Mouse (Mus musculus): ENCODE data around the gene Lipm. TPM values are rescaled to one million over a fixed set of nuclear protein-coding genes. Genes with fewer than 3 reads are reported as not detected.

The Lipm gene
- polyA plus RNA-seq, 1 experiment: not detected

DNA sequence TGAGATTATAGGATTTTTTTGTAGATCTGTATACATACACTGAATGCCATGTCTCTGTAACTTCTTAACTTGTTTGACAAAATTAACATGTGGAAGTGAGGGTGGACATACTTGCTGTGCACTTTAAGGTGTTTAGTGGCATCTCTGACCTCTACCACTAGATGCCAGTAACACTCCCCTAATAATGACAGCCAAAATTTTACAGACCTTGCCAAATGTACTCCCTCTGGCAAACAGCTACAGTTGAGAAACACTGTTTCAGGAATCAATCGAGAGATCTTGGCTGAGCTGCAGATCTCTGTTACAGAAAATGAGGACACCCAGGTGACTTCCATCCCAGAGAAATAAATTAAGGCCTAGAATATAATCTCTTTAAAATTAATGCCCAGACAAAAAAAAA, 4.5 kb upstream of the Lipm start:
- Histone ChIP-seq H3K27ac (ENCODE audit: insufficient read depth, low read depth, low read length) (no peak overlapping the region), H3K4me3 (ENCODE audit: insufficient read depth, low read depth, low read length) (no peak overlapping the region), H3K4me1 (ENCODE audit: control insufficient read depth, insufficient read depth, low read length) (no peaks in the 10 kb centered on the region)
- WGBS: 27% methylated on average over 1 of the region's 1 CpGs
- no peak for TF ChIP-seq CTCF (IDR thresholded peaks at IDR 0.05; ENCODE audit: insufficient read depth, low read depth, low read length)
- no peak for TF ChIP-seq POLR2A (IDR thresholded peaks at IDR 0.05; ENCODE audit: insufficient read depth, low read depth, low read length)

DNA sequence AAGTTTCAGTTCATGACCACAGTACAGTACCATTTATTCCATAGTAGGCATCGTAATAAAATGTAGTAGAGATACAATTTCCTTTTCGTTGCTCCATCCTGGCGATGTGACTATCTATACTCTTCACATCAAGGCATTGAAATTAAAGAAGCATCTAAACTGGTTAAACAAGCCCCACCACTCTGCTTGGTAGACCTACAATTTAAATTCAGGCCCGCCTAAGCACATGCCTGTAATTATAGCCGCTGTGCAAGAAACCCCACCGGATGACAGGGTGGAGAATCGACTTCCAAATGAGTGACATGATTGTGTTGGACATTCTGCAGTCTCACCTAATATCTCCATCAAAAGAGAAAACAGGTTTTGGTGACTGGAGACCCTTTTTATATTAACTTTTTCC, 1.2 kb downstream of the Lipm start:
- no peak for TF ChIP-seq CTCF (IDR thresholded peaks at IDR 0.05; ENCODE audit: insufficient read depth, low read depth, low read length)
- no peak for TF ChIP-seq POLR2A (IDR thresholded peaks at IDR 0.05; ENCODE audit: insufficient read depth, low read depth, low read length)
- Histone ChIP-seq H3K4me3 (ENCODE audit: insufficient read depth, low read depth, low read length) (no peak overlapping the region), H3K27ac (ENCODE audit: insufficient read depth, low read depth, low read length) (no peak overlapping the region), H3K4me1 (ENCODE audit: control insufficient read depth, insufficient read depth, low read length) (no peaks in the 10 kb centered on the region)
- 53% methylated on average over 7 of the region's 7 CpGs for WGBS

DNA sequence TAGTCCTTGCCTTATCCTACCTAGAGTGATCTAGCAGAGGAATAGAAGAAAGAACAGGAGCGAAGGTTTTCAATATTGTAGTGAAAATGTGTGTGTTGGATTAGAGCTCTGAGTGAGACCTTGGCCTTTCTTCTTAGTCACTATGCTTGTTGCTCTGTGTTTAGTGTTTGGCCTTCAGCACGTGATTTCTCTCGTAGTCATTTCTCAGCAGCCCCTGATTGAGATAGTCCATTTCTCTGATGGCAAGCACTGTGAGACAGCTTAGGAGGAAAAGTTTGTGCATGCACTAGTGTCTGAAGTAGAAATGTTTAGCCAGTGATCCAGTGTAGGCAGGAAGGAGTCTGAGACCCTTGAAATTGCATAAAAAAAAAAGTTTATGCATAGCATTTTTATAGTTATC, 4.1 kb downstream of the Lipm start:
- no peak overlapping the region for H3K27ac ChIP-seq (ENCODE audit: insufficient read depth, low read depth, low read length)
- no peaks in the 10 kb centered on the region for H3K4me1 ChIP-seq (ENCODE audit: control insufficient read depth, insufficient read depth, low read length)
- WGBS: 91% methylated on average over 3 of the region's 3 CpGs
- no peak for TF ChIP-seq POLR2A (IDR thresholded peaks at IDR 0.05; ENCODE audit: insufficient read depth, low read depth, low read length)
- no peak for TF ChIP-seq CTCF (IDR thresholded peaks at IDR 0.05; ENCODE audit: insufficient read depth, low read depth, low read length)
- no peak overlapping the region for H3K4me3 ChIP-seq (ENCODE audit: insufficient read depth, low read depth, low read length)

DNA sequence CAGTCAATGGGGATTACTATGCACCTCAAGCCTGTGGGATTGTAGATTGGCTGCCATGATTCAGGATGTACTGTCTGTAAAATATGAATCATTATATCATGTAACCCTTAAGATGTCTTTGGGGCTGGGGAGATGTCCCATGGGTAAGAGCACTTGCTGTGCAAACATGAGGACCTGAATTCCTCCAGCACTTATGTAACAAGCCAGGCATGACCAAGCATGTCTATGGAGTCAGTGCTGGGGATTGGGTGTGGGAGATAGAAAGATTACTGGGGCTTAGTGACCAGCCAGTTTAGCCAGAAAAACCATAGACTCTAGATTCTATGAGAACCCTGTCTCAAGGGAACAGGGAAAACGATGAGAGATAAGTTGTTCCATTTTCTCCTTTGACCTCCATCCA, 18.4 kb downstream of the Lipm start:
- WGBS: 89% methylated on average over 1 of the region's 1 CpGs
- H3K4me3 ChIP-seq (ENCODE audit: insufficient read depth, low read depth, low read length): no peak overlapping the region

DNA sequence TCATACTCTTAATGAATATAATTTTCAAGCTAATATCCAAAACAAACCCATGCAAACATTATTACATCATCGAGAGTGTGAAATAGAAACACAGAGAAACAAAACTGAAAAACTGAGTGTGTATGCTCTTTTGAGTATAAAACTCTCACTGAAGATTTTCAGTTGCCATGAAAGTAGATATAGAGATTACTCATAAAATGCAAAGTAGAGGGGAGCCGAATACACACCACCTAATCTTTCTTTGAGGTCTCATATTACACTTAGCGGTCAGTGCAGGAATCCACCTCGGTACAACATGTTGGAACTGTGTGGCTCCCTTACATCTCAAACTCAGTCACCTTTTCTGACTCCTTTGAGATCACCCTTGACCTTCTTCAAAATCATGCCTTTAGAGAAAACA, 18.9 kb downstream of the Lipm start:
- WGBS: 90% methylated on average over 4 of the region's 4 CpGs
- TF ChIP-seq POLR2A (IDR thresholded peaks at IDR 0.05; ENCODE audit: insufficient read depth, low read depth, low read length): no peak
- no peak for TF ChIP-seq CTCF (IDR thresholded peaks at IDR 0.05; ENCODE audit: insufficient read depth, low read depth, low read length)
- Histone ChIP-seq H3K4me1 (ENCODE audit: control insufficient read depth, insufficient read depth, low read length) (no peaks in the 10 kb centered on the region), H3K4me3 (ENCODE audit: insufficient read depth, low read depth, low read length) (no peak overlapping the region), H3K27ac (ENCODE audit: insufficient read depth, low read depth, low read length) (no peak overlapping the region)

More for the DNA sequence above, 18.4 kb downstream of the Lipm start:
- Histone ChIP-seq H3K4me1 (ENCODE audit: control insufficient read depth, insufficient read depth, low read length) (no peaks in the 10 kb centered on the region), H3K27ac (ENCODE audit: insufficient read depth, low read depth, low read length) (no peak overlapping the region)
- no peak for TF ChIP-seq CTCF (IDR thresholded peaks at IDR 0.05; ENCODE audit: insufficient read depth, low read depth, low read length)
- TF ChIP-seq POLR2A (IDR thresholded peaks at IDR 0.05; ENCODE audit: insufficient read depth, low read depth, low read length): no peak

DNA sequence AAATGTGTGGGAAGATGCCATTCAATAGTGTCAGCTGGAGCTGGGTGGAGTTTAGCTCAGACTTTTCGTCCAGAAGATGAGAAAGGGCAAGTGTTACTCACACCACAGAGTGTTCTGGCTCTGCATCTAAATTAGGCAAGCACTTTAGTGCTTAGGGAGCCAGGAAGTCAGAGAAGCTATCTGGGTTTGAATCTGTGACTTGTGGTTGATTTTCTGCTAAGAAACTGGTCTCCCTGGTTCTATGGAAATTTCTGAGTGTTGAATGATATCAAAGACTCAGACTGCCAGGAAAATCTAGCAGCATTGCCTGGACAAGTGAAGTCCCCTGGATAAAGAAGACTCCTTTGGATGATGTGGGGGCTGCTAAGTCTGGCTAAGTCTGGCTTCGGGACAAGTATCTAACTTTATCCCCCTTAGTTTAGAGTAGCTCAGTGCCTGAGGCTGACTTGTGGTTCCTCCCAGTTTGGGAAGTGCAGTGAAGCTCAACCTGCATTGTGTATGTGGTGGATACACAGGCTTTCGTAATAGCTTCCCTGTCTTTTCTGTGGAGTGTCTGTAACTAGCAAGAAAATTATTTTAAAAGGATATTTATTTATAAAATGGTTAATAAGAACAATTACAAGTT, 19.5 kb downstream of the Lipm start:
- Histone ChIP-seq H3K4me3 (ENCODE audit: insufficient read depth, low read depth, low read length) (no peak overlapping the region), H3K27ac (ENCODE audit: insufficient read depth, low read depth, low read length) (no peak overlapping the region), H3K4me1 (ENCODE audit: control insufficient read depth, insufficient read depth, low read length) (no peaks in the 10 kb centered on the region)
- 68% methylated on average over 3 of the region's 3 CpGs for WGBS
- TF ChIP-seq POLR2A (IDR thresholded peaks at IDR 0.05; ENCODE audit: insufficient read depth, low read depth, low read length): no peak
- no peak for TF ChIP-seq CTCF (IDR thresholded peaks at IDR 0.05; ENCODE audit: insufficient read depth, low read depth, low read length)

DNA sequence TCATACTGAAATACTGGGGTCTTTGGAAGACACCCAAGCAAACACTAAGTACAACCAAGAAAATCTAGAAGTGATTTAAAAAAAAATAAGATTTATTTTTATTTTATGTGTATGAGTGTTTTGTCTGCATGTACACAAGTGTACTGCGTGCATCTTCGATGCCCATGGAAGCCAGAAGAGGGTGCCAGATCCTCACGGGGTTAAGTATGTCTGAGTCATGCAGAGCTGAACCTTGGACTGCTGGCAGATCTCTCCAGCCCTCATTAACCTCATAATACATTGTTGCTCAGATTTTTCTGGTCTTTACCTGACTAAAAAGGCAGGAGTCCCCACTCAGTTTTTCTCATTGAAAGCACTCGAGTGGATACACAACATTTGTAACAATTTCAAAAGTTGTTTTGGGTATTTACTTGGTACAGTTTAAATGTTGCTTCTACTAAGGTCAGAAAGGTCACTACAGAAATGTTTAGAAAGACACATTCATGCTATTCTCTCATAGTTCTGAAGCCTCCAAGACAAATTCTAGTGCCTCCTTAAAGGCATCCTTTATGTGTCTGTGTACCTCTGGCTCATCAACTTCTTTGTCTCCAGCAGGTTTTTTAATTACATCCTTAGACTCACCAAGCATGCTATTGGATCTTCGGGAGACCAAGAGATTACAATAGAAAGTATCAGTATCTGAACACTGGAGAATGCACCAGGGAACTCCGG, 38.1 kb downstream of the Lipm start:
- 74% methylated on average over 6 of the region's 6 CpGs for WGBS
- Histone ChIP-seq H3K4me3 (ENCODE audit: insufficient read depth, low read depth, low read length) (no peak overlapping the region), H3K27ac (ENCODE audit: insufficient read depth, low read depth, low read length) (no peak overlapping the region), H3K4me1 (ENCODE audit: control insufficient read depth, insufficient read depth, low read length) (no peaks in the 10 kb centered on the region)
- TF ChIP-seq CTCF (IDR thresholded peaks at IDR 0.05; ENCODE audit: insufficient read depth, low read depth, low read length): no peak
- no peak for TF ChIP-seq POLR2A (IDR thresholded peaks at IDR 0.05; ENCODE audit: insufficient read depth, low read depth, low read length)

DNA sequence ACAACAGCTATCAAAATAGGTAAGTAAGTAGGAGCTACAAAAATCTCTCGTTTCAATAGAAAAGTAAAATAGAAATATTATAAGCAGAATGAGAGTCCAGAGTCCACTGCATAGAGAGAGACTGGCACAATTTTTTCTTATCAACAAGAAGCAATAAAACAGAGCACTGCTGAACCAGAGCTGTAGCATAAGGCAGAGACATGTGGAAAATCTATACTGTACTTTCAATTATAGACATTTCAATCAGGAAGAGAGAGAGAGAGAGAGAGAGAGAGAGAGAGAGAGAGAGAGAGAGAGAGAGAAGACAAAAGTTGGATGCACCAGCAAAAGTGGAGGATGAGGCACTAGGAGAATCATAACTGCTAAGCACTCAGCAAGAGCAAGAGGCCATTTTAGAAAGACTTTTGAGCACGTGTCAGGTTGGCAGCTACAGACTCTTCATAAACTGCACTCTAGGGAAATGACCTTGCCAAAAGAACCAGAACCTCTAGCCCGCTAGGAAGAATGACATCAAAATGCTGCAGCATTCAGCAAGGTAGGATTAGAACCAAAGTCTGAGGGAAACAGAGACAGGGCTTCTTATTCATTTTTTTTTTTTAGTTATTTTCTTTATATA, 38.8 kb downstream of the Lipm start:
- Histone ChIP-seq H3K4me3 (ENCODE audit: insufficient read depth, low read depth, low read length) (no peak overlapping the region), H3K4me1 (ENCODE audit: control insufficient read depth, insufficient read depth, low read length) (no peaks in the 10 kb centered on the region), H3K27ac (ENCODE audit: insufficient read depth, low read depth, low read length) (no peak overlapping the region)
- TF ChIP-seq CTCF (IDR thresholded peaks at IDR 0.05; ENCODE audit: insufficient read depth, low read depth, low read length): no peak
- TF ChIP-seq POLR2A (IDR thresholded peaks at IDR 0.05; ENCODE audit: insufficient read depth, low read depth, low read length): no peak
- WGBS: 80% methylated on average over 3 of the region's 3 CpGs

DNA sequence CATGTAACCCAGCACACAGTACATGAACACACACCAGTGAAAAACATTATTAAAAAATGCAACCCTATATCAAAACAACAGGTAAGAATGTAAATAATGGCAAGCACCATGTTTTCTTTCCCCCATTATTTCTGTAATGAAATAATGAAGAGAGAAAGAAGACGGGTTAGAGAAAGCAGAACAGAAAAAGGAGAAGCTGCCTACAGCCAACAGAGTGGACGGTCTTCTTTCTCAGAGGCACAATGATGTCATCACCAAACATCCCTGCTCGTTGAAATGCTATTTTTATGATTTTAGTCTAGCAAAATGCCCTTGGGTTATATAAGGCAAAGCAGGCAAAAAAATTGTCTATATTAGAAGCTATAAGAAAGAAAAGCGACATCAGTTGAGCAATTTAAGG, 47.7 kb downstream of the Lipm start:
- no peak for TF ChIP-seq CTCF (IDR thresholded peaks at IDR 0.05; ENCODE audit: insufficient read depth, low read depth, low read length)
- TF ChIP-seq POLR2A (IDR thresholded peaks at IDR 0.05; ENCODE audit: insufficient read depth, low read depth, low read length): no peak
- WGBS: 84% methylated on average over 4 of the region's 4 CpGs
- H3K27ac ChIP-seq (ENCODE audit: insufficient read depth, low read depth, low read length): no peak overlapping the region
- no peak overlapping the region for H3K4me3 ChIP-seq (ENCODE audit: insufficient read depth, low read depth, low read length)
- H3K4me1 ChIP-seq (ENCODE audit: control insufficient read depth, insufficient read depth, low read length): no peaks in the 10 kb centered on the region
